Mouse (Mus musculus): ENCODE measurements around the gene Pla2g15. TPM values are rescaled to one million over a fixed set of nuclear protein-coding genes. Genes with fewer than 3 reads are reported as not detected.

Gene Pla2g15
- polyA plus RNA-seq, 1 experiment from 2014 or later, result 4.1 TPM

DNA sequence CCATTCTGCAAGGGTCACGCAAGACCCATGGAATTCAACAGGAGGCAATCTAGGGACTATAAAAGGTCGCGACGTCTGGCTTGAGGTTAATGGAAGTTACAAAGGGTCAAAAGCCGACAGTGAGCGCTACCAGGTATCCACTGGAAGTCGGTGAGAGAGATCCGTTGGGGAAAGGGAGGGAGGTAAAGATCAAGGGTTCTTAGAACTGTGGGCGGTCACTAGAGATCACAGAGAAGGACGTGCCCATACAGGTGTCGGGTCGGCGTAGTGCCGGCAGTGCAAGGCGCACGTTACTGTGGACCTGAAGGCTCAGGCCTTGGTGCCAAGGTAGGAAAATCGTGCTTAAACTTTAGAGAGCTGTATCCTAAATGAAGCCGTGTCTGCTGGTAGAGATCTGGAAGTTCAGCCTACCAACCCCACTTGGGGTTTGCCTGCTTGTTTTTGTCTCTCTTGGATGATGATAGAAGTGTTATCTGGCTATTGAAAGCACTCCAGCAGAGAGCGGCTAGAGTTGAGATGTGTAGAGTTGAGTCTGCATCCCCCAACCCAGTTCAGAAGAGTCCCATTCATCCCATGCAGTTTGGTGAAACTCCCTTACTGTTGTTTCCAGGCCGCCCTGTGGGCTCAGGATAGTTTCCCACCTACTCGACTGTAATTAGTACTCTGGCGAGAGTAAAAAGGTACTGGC lies 12.8 kb upstream of the Pla2g15 start:
- WGBS, result 7% methylated on average over 22 of the region's 22 CpGs
- H3K9ac ChIP-seq (ENCODE audit: low read length), result peak overlapping the region; percentile 53
- peak overlapping the region; percentile 85 for H3K4me2 ChIP-seq (ENCODE audit: low read length)
- H3K4me1 ChIP-seq (replicated peaks; ENCODE audit: control insufficient read depth, insufficient read depth, low read length), result peaks cover 14% of the 10 kb centered on the region; the same call in 1 of the 2 replicates
- H3K27me3 ChIP-seq (replicated peaks; ENCODE audit: control insufficient read depth, insufficient read depth, low read length), result peaks cover 41% of the 10 kb centered on the region
- peaks cover 8% of the 10 kb centered on the region for H3K36me3 ChIP-seq (ENCODE audit: control insufficient read depth, insufficient read depth, low read length)
- ATAC-seq (replicated peaks; ENCODE audit: low FRiP score, low TSS enrichment, low read depth) (no peak), DNase-seq (ENCODE audit: low spot score) (no peak)
- peak overlapping the region; percentile 49 for H3K4me3 ChIP-seq (ENCODE audit: low read depth, low read length)
- H3K9me3 ChIP-seq (ENCODE audit: control insufficient read depth, low read length), result no peaks in the 10 kb centered on the region
- H3K27ac ChIP-seq (ENCODE audit: low read depth), result peak overlapping the region; percentile 60

GRCm38 (mm10) chr8:106137906-106138477 lies 12.2 kb upstream of the Pla2g15 start:
- H3K27me3 ChIP-seq (replicated peaks; ENCODE audit: control insufficient read depth, insufficient read depth, low read length), result peaks cover 41% of the 10 kb centered on the region
- H3K36me3 ChIP-seq (ENCODE audit: control insufficient read depth, insufficient read depth, low read length), result 0 out of 2 replicates have a peak, but pooled peaks cover 1% of the 10 kb centered on the region
- peak; percentile 81 for DNase-seq (ENCODE audit: low spot score)
- 1% methylated on average over 24 of the region's 24 CpGs for WGBS
- H3K4me3 ChIP-seq (ENCODE audit: low read depth, low read length), result peak overlapping the region; percentile 49
- H3K9me3 ChIP-seq (ENCODE audit: control insufficient read depth, low read length), result no peaks in the 10 kb centered on the region
- 0 out of 2 replicates have a peak, but pooled peaks have one; percentile 9 for ATAC-seq (replicated peaks; ENCODE audit: low FRiP score, low TSS enrichment, low read depth)
- peaks cover 14% of the 10 kb centered on the region; the same call in 1 of the 2 replicates for H3K4me1 ChIP-seq (replicated peaks; ENCODE audit: control insufficient read depth, insufficient read depth, low read length)
- H3K9ac ChIP-seq (ENCODE audit: low read length), result peak overlapping the region; percentile 53
- H3K27ac ChIP-seq (ENCODE audit: low read depth), result peak overlapping the region; percentile 60
- peak overlapping the region; percentile 85 for H3K4me2 ChIP-seq (ENCODE audit: low read length)

GRCm38 (mm10) chr8:106138616-106139015 lies 11.6 kb upstream of the Pla2g15 start:
- peaks cover 14% of the 10 kb centered on the region; the same call in 1 of the 2 replicates for H3K4me1 ChIP-seq (replicated peaks; ENCODE audit: control insufficient read depth, insufficient read depth, low read length)
- H3K36me3 ChIP-seq (ENCODE audit: control insufficient read depth, insufficient read depth, low read length), result no peaks in the 10 kb centered on the region
- peak overlapping the region; percentile 52 for H3K27ac ChIP-seq (ENCODE audit: low read depth)
- 12% methylated on average over 7 of the region's 7 CpGs for WGBS
- peaks cover 41% of the 10 kb centered on the region for H3K27me3 ChIP-seq (replicated peaks; ENCODE audit: control insufficient read depth, insufficient read depth, low read length)
- ATAC-seq (replicated peaks; ENCODE audit: low FRiP score, low TSS enrichment, low read depth) (no peak), DNase-seq (ENCODE audit: low spot score) (no peak)
- H3K4me2 ChIP-seq (ENCODE audit: low read length), result peak overlapping the region; percentile 85
- no peaks in the 10 kb centered on the region for H3K9me3 ChIP-seq (ENCODE audit: control insufficient read depth, low read length)
- peak overlapping the region; percentile 49 for H3K4me3 ChIP-seq (ENCODE audit: low read depth, low read length)
- peak overlapping the region; percentile 53 for H3K9ac ChIP-seq (ENCODE audit: low read length)

DNA sequence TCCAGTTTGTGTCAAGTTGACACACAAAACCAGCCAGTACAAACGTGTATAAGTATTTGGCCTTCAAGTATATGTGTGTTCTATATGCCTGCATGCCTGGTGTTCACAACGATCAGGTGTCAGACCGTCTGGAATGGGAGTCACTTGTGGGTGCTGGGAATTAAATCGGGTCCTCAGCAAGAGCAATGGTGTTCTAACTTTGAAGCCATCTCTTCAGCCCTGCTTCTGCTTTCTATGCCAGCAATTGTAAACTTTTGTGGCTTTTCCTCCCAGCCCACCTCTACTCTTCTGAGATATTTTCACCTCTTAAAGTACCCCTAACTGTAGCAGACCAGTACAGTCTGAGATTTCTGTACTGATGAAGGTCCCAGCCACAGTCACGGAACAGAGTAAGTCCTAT lies 10.0 kb upstream of the Pla2g15 start:
- Histone ChIP-seq H3K27ac (ENCODE audit: low read depth) (no peak overlapping the region), H3K27me3 (replicated peaks; ENCODE audit: control insufficient read depth, insufficient read depth, low read length) (peaks cover 27% of the 10 kb centered on the region), H3K4me3 (ENCODE audit: low read depth, low read length) (no peak overlapping the region), H3K9me3 (ENCODE audit: control insufficient read depth, low read length) (no peaks in the 10 kb centered on the region), H3K36me3 (ENCODE audit: control insufficient read depth, insufficient read depth, low read length) (no peaks in the 10 kb centered on the region), H3K4me2 (ENCODE audit: low read length) (no peak overlapping the region), H3K4me1 (replicated peaks; ENCODE audit: control insufficient read depth, insufficient read depth, low read length) (peaks cover 14% of the 10 kb centered on the region; the same call in 1 of the 2 replicates), H3K9ac (ENCODE audit: low read length) (no peak overlapping the region)
- DNase-seq (ENCODE audit: low spot score) (no peak), ATAC-seq (replicated peaks; ENCODE audit: low FRiP score, low TSS enrichment, low read depth) (no peak)
- 71% methylated on average over 5 of the region's 5 CpGs for WGBS

GRCm38 (mm10) chr8:106140769-106141168 lies 9.4 kb upstream of the Pla2g15 start:
- Histone ChIP-seq H3K27ac (ENCODE audit: low read depth) (no peak overlapping the region), H3K4me3 (ENCODE audit: low read depth, low read length) (no peak overlapping the region), H3K4me2 (ENCODE audit: low read length) (no peak overlapping the region), H3K36me3 (ENCODE audit: control insufficient read depth, insufficient read depth, low read length) (no peaks in the 10 kb centered on the region), H3K9ac (ENCODE audit: low read length) (no peak overlapping the region), H3K4me1 (replicated peaks; ENCODE audit: control insufficient read depth, insufficient read depth, low read length) (peaks cover 12% of the 10 kb centered on the region; the same call in 1 of the 2 replicates), H3K27me3 (replicated peaks; ENCODE audit: control insufficient read depth, insufficient read depth, low read length) (peaks cover 21% of the 10 kb centered on the region), H3K9me3 (ENCODE audit: control insufficient read depth, low read length) (no peaks in the 10 kb centered on the region)
- 17% methylated on average over 13 of the region's 13 CpGs for whole genome bisulfite sequencing
- ATAC-seq (replicated peaks; ENCODE audit: low FRiP score, low TSS enrichment, low read depth) (no peak), DNase-seq (ENCODE audit: low spot score) (peak; percentile 96)

- Histone ChIP-seq H3K4me2 (ENCODE audit: low read length) (no peak overlapping the region), H3K27me3 (replicated peaks; ENCODE audit: control insufficient read depth, insufficient read depth, low read length) (no peaks in the 10 kb centered on the region), H3K4me1 (replicated peaks; ENCODE audit: control insufficient read depth, insufficient read depth, low read length) (no peaks in the 10 kb centered on the region), H3K4me3 (ENCODE audit: low read depth, low read length) (no peak overlapping the region), H3K27ac (ENCODE audit: low read depth) (no peak overlapping the region), H3K9me3 (ENCODE audit: control insufficient read depth, low read length) (no peaks in the 10 kb centered on the region), H3K9ac (ENCODE audit: low read length) (no peak overlapping the region), H3K36me3 (ENCODE audit: control insufficient read depth, insufficient read depth, low read length) (no peaks in the 10 kb centered on the region)
- ATAC-seq (replicated peaks; ENCODE audit: low FRiP score, low TSS enrichment, low read depth) (no peak), DNase-seq (ENCODE audit: low spot score) (no peak)
- 82% methylated on average over 2 of the region's 2 CpGs for WGBS
These were observed 4.9 kb upstream of the Pla2g15 start for GRCm38 (mm10) chr8:106145331-106145730.

DNA sequence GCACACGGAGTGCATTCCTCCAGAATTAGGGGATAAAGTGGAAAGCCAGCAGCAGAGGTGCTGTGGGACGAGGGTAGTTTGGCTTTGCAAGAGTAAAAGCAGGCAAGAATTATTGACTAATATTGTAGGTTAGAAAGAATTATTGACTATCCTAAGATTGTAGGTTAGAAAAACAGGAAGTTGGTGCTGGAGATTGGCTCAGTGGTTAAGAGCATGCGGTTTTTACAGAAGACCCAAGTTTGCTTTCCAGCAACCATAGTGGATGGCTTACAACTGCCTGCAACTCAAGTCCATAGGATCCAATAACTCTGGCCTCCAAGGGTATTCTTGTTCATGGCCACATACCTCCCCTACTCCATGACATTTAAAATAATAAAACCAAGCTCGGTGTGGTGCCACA lies 4.2 kb upstream of the Pla2g15 start:
- no peaks in the 10 kb centered on the region for H3K27me3 ChIP-seq (replicated peaks; ENCODE audit: control insufficient read depth, insufficient read depth, low read length)
- no peaks in the 10 kb centered on the region for H3K36me3 ChIP-seq (ENCODE audit: control insufficient read depth, insufficient read depth, low read length)
- ATAC-seq (replicated peaks; ENCODE audit: low FRiP score, low TSS enrichment, low read depth), result no peak
- H3K4me2 ChIP-seq (ENCODE audit: low read length), result no peak overlapping the region
- no peak for DNase-seq (ENCODE audit: low spot score)
- H3K9ac ChIP-seq (ENCODE audit: low read length), result no peak overlapping the region
- H3K27ac ChIP-seq (ENCODE audit: low read depth), result no peak overlapping the region
- WGBS, result 89% methylated on average over 4 of the region's 4 CpGs
- H3K9me3 ChIP-seq (ENCODE audit: control insufficient read depth, low read length), result no peaks in the 10 kb centered on the region
- H3K4me3 ChIP-seq (ENCODE audit: low read depth, low read length), result no peak overlapping the region
- H3K4me1 ChIP-seq (replicated peaks; ENCODE audit: control insufficient read depth, insufficient read depth, low read length), result peaks cover 5% of the 10 kb centered on the region; the same call in 1 of the 2 replicates

GRCm38 (mm10) chr8:106147868-106148565 lies 2.2 kb upstream of the Pla2g15 start:
- WGBS, result 80% methylated on average over 6 of the region's 6 CpGs
- no peaks in the 10 kb centered on the region for H3K9me3 ChIP-seq (ENCODE audit: control insufficient read depth, low read length)
- H3K4me2 ChIP-seq (ENCODE audit: low read length), result no peak overlapping the region
- H3K9ac ChIP-seq (ENCODE audit: low read length), result no peak overlapping the region
- ATAC-seq (replicated peaks; ENCODE audit: low FRiP score, low TSS enrichment, low read depth), result no peak
- no peaks in the 10 kb centered on the region for H3K36me3 ChIP-seq (ENCODE audit: control insufficient read depth, insufficient read depth, low read length)
- H3K4me1 ChIP-seq (replicated peaks; ENCODE audit: control insufficient read depth, insufficient read depth, low read length), result peaks cover 7% of the 10 kb centered on the region; the same call in 1 of the 2 replicates
- no peak overlapping the region for H3K4me3 ChIP-seq (ENCODE audit: low read depth, low read length)
- H3K27ac ChIP-seq (ENCODE audit: low read depth), result no peak overlapping the region
- DNase-seq (ENCODE audit: low spot score), result no peak
- no peaks in the 10 kb centered on the region for H3K27me3 ChIP-seq (replicated peaks; ENCODE audit: control insufficient read depth, insufficient read depth, low read length)

Measured in intestine, embryonic 14.5 days (tissue).